Mouse (Mus musculus): ENCODE results near the gene Dyrk4.

GRCm38 (mm10) chr6:126962709-126963108 is 41.1 kb upstream of the Dyrk4 start:
- TF ChIP-seq CTCF (IDR thresholded peaks at IDR 0.05; ENCODE audit: low read depth) (no peak), EP300 (optimal IDR thresholded peaks at IDR 0.05) (no peak)
